Mouse (Mus musculus): ENCODE measurements around the gene Fam161a. TPM values are rescaled to one million over a fixed set of nuclear protein-coding genes. Genes with fewer than 3 reads are reported as not detected.
"Not testable (repeated sequence)": the region's sequence is repeated elsewhere in the genome, so short reads cannot be mapped to it uniquely, and the experiment has no call there.

Gene Fam161a
- polyA plus RNA-seq, 1 experiment = 0.39 TPM

- H3K4me3 ChIP-seq (replicated peaks) = no peak overlapping the region
- H3K36me3 ChIP-seq (replicated peaks; ENCODE audit: low read length) = no peaks in the 10 kb centered on the region
- TF ChIP-seq GATA1 (IDR thresholded peaks at IDR 0.05; ENCODE audit: borderline replicate concordance, low read length) (no peak), FLI1 (IDR thresholded peaks at IDR 0.05; ENCODE audit: low read length) (no peak)
- H3K9me3 ChIP-seq = no peaks in the 10 kb centered on the region; the same call in 1 of the 2 replicates
- H3K27me3 ChIP-seq (replicated peaks) = peaks cover 18% of the 10 kb centered on the region
- peaks cover 7% of the 10 kb centered on the region for H3K4me1 ChIP-seq
Measured at GRCm38 (mm10) chr11:23047252-23047651, 39.9 kb downstream of the Fam161a start.

DNA sequence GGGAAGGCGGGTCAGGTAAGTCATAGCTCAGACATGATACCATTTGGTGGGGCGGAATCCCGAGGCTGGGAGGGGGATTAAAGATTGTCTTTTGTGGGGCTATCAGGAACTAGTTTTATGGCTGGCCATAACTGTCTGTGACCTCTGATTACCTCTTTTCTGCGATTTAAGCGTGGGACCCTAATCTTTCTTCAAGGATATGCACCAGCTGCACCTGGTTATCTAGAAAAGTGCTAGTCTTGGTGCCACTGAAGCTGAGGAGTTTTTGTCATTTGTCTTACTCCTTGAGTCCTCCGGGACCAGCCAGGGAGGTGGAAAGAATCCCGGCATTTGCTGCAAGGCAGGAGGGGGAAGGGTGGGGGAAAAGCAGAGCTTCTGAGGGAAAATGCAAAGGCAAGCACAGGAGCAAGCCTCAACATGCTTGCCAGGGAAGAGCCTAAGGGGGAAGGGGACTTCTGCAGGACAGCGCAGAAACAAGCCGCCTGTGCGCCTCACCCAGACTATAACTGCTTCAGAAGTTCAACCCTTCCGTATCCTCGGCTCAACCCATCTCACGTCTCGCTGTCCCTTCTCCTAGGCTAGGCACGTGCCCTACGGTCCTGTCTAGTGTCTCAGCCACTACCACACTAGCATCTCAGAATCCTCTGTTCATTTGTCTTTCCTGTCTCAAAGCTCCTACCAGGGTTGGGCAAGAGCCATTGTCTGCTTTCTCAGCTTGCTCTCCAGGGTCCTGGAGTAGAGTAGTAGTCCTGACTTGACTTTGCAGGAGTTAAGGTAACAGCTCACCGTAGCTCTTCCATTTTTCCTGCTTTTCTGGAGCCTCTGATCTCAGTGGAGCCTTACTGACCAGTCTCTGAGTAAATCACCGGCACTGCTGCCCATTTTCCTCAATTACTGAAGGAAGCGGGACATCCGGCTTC lies 40.6 kb downstream of the Fam161a start:
- no peaks in the 10 kb centered on the region for H3K36me3 ChIP-seq (replicated peaks; ENCODE audit: low read length)
- no peak for TF ChIP-seq FLI1 (IDR thresholded peaks at IDR 0.05; ENCODE audit: low read length)
- no peak for TF ChIP-seq GATA1 (IDR thresholded peaks at IDR 0.05; ENCODE audit: borderline replicate concordance, low read length)
- H3K9me3 ChIP-seq = no peaks in the 10 kb centered on the region; the same call in 1 of the 2 replicates
- H3K27me3 ChIP-seq (replicated peaks) = peaks cover 19% of the 10 kb centered on the region
- H3K4me3 ChIP-seq (replicated peaks) = peak overlapping the region; percentile 56
- peaks cover 7% of the 10 kb centered on the region for H3K4me1 ChIP-seq

DNA sequence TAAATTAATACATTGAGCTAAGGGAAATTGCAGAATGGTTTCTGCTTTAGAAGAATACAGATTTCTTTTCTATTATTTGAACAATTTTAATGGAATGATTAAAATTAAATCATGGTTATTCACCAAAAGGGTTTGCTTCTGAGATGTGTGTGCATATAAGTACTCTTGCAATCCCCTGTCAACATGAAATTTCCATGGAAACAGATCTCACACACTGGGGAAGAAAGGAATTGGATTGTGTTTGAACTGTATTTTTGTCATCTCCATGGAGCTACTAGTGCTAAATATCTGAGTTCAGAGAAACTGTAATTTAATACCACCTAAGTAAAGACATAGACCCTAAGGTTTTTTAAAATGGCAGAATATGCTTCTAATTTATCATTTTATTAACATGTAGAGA lies 42.3 kb downstream of the Fam161a start:
- no peaks in the 10 kb centered on the region; the same call in 1 of the 2 replicates for H3K9me3 ChIP-seq
- peaks cover 7% of the 10 kb centered on the region for H3K4me1 ChIP-seq
- no peak overlapping the region for H3K4me3 ChIP-seq (replicated peaks)
- no peaks in the 10 kb centered on the region for H3K36me3 ChIP-seq (replicated peaks; ENCODE audit: low read length)
- H3K27me3 ChIP-seq (replicated peaks) = peaks cover 19% of the 10 kb centered on the region
- TF ChIP-seq FLI1 (IDR thresholded peaks at IDR 0.05; ENCODE audit: low read length) (no peak), GATA1 (IDR thresholded peaks at IDR 0.05; ENCODE audit: borderline replicate concordance, low read length) (no peak)

DNA sequence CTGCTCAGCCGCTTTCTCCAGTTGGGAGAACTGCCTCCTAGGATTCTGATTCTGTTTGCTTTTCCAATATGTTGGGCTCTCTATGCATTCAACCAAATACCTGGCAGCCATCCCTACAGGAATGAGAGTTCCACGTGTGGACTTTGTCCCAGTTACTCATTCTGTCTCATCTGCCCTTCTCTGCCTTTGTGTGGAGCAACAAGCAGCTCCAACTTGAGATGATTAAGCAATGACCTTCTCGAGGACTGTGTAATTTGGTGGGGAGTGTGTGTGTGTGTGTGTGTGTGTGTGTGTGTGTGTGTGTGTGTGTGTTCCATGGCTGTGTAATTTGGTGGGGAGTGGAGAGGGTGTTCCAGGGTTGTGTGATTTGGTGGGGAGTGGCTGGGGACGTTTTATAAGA lies 45.0 kb downstream of the Fam161a start:
- TF ChIP-seq FLI1 (IDR thresholded peaks at IDR 0.05; ENCODE audit: low read length) = no peak
- no peak for TF ChIP-seq GATA1 (IDR thresholded peaks at IDR 0.05; ENCODE audit: borderline replicate concordance, low read length)
- peaks cover 19% of the 10 kb centered on the region for H3K27me3 ChIP-seq (replicated peaks)
- H3K36me3 ChIP-seq (replicated peaks; ENCODE audit: low read length) = no peaks in the 10 kb centered on the region
- peaks cover 7% of the 10 kb centered on the region for H3K4me1 ChIP-seq
- H3K9me3 ChIP-seq = no peaks in the 10 kb centered on the region; the same call in 1 of the 2 replicates
- no peak overlapping the region for H3K4me3 ChIP-seq (replicated peaks)

DNA sequence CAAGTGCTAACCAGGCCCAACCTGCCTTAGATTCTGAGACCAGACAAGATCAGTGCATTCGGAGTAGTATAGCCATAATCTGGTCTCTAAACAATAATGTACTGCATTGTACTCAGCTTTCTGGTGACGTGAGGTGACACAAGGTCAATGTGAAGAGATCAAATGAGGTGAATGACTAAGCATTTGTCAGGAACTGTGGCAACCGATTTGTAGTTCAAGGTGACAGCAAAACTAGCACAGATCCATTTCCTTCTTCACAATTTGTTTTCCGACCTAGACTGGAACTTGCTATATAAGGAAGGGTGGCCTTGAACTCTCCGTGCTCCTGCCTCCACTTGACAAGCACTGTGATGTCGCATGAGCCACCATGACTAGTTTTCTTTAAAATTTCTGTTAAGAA lies 55.8 kb downstream of the Fam161a start:
- H3K4me1 ChIP-seq = peaks cover 12% of the 10 kb centered on the region
- peaks cover 8% of the 10 kb centered on the region for H3K27me3 ChIP-seq (replicated peaks)
- no peaks in the 10 kb centered on the region for H3K36me3 ChIP-seq (replicated peaks; ENCODE audit: low read length)
- H3K9me3 ChIP-seq = no peaks in the 10 kb centered on the region
- no peak overlapping the region for H3K4me3 ChIP-seq (replicated peaks)
- TF ChIP-seq FLI1 (IDR thresholded peaks at IDR 0.05; ENCODE audit: low read length) (no peak), GATA1 (IDR thresholded peaks at IDR 0.05; ENCODE audit: borderline replicate concordance, low read length) (no peak)

DNA sequence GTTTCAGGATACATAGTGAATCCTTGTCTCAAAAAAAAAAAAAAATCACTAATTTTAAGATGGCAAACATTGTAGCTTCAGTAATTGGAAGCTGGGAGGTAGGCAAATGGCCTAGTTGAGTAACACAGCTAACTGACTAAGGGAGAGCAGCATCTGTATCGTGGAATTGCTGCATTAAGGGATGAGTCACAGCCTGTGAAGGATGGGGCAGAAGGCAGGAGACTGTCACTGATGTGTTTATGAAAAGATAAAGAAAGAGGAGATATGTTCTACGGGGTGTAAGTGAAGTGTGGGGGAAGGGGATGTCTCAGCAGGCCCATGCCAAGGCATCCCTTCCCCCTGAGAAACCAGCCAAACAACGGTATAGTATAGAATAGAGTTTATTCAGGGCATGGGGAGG lies 56.5 kb downstream of the Fam161a start:
- peaks cover 8% of the 10 kb centered on the region for H3K27me3 ChIP-seq (replicated peaks)
- H3K4me3 ChIP-seq (replicated peaks) = no peak overlapping the region
- no peak for TF ChIP-seq FLI1 (IDR thresholded peaks at IDR 0.05; ENCODE audit: low read length)
- TF ChIP-seq GATA1 (IDR thresholded peaks at IDR 0.05; ENCODE audit: borderline replicate concordance, low read length) = no peak
- H3K9me3 ChIP-seq = no peaks in the 10 kb centered on the region
- H3K36me3 ChIP-seq (replicated peaks; ENCODE audit: low read length) = no peaks in the 10 kb centered on the region
- H3K4me1 ChIP-seq = peaks cover 15% of the 10 kb centered on the region

DNA sequence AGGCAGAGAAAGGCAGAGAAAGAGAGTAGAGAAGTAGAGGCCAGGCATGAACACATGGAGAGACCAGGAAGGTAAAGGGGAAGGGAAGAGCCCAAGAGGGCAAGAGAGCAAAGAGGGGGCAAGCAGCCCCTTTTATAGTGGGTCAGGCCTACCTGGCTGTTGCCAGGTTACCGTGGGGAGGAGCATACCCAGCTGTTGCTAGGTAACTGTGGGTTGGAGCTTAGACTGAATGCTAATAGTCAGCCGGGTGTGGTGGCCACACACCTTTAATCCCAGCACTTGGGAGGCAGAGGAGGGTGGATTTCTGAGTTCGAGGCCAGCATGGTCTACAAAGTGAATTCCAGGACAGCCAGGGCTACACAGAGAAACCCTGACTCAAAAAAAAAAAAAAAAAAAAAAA lies 56.9 kb downstream of the Fam161a start:
- not testable (repeated sequence) for H3K27me3 ChIP-seq (replicated peaks); H3K36me3 ChIP-seq (replicated peaks; ENCODE audit: low read length); H3K4me3 ChIP-seq (replicated peaks); H3K9me3 ChIP-seq
- peaks cover 15% of the 10 kb centered on the region for H3K4me1 ChIP-seq

GRCm38 (mm10) chr11:23065167-23065668 lies 57.9 kb downstream of the Fam161a start:
- H3K36me3 ChIP-seq (replicated peaks; ENCODE audit: low read length) = no peaks in the 10 kb centered on the region
- no peak overlapping the region for H3K4me3 ChIP-seq (replicated peaks)
- peaks cover 6% of the 10 kb centered on the region for H3K27me3 ChIP-seq (replicated peaks)
- peaks cover 15% of the 10 kb centered on the region for H3K4me1 ChIP-seq
- TF ChIP-seq FLI1 (IDR thresholded peaks at IDR 0.05; ENCODE audit: low read length) = no peak
- TF ChIP-seq GATA1 (IDR thresholded peaks at IDR 0.05; ENCODE audit: borderline replicate concordance, low read length) = no peak
- no peaks in the 10 kb centered on the region for H3K9me3 ChIP-seq

DNA sequence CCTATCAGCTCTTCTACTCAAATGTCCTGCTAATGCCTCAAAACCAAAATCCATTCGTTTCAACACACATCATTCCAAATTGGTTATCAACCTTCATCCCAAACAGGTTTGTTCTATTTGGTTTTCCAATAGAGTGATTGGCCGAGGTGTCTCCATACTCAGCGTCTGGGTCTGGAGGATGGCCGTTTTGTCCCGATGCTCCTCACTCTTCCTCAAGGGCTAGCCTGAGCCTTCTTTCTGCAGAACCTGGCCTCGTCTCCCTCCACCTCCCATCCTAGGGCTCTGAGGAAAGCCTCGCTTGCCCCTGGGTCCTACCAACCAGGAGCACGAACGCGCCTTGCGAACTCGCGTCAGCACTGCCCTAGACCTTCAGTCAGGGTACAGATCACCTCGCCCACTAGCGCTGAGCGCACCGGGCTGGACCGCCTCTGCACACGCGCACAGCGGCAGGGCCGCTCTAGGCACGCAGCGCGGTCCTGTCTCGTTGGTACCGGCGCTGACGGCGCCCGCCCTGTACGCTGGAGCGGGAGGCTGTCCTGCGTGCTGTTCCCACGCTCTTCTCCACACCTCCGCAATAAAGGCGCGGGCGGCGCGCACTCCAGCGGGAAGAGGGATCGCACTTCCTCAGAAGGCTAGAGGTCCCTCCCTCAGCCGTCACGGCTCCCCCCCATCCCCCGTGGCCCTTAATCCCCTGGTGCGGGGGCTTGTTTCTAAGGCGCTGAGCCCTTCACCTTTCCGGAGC lies 60.2 kb downstream of the Fam161a start:
- peak overlapping the region; percentile 94 for H3K4me3 ChIP-seq (replicated peaks)
- TF ChIP-seq FLI1 (IDR thresholded peaks at IDR 0.05; ENCODE audit: low read length) (no peak), GATA1 (IDR thresholded peaks at IDR 0.05; ENCODE audit: borderline replicate concordance, low read length) (no peak)

DNA sequence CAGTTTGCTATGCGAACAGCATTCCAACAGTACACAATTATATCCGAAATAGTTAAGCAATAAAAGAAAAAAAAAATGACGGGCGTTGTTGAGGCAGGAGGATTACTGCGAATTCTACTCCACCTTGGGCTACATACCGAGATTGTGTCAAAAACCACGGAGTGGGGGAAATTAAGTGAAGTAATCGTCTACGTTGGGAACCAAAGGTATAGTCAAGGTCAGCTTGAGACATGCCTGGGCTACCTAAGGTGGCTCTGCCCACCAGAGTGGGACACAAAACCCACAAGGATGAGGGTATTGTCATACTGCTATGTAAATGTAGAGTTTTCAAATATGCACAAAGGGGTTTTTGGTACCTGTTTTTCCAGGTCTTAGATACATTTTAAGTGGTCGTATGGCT lies 60.9 kb downstream of the Fam161a start:
- H3K27me3 ChIP-seq (replicated peaks) = peaks cover 3% of the 10 kb centered on the region
- no peaks in the 10 kb centered on the region for H3K9me3 ChIP-seq
- no peaks in the 10 kb centered on the region for H3K36me3 ChIP-seq (replicated peaks; ENCODE audit: low read length)
- peak overlapping the region; percentile 94 for H3K4me3 ChIP-seq (replicated peaks)
- peaks cover 15% of the 10 kb centered on the region for H3K4me1 ChIP-seq
- TF ChIP-seq GATA1 (IDR thresholded peaks at IDR 0.05; ENCODE audit: borderline replicate concordance, low read length) (no peak), FLI1 (IDR thresholded peaks at IDR 0.05; ENCODE audit: low read length) (no peak)

More for the DNA sequence above, 60.2 kb downstream of the Fam161a start:
- H3K9me3 ChIP-seq = no peaks in the 10 kb centered on the region
- no peaks in the 10 kb centered on the region for H3K36me3 ChIP-seq (replicated peaks; ENCODE audit: low read length)
- peaks cover 15% of the 10 kb centered on the region for H3K4me1 ChIP-seq
- peaks cover 3% of the 10 kb centered on the region for H3K27me3 ChIP-seq (replicated peaks)

DNA sequence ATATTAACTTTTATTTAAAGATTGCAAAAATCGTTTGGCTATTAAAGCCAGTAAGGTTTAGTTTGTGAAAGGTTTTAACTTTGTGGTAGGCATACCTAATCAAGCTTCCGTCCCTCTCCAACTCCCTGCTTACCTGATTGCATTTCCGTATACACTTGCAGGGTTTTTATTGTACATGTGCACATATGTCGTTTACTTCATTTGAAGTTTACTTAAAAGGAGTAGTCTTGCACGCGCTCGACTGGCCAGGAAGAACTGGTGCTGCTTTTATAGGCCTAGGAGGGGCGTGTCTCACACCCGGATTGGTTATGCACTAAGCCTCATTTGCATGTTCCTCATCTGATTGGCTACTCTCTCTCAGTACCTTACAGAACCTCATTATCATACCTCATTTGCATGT lies 61.7 kb downstream of the Fam161a start:
- H3K9me3 ChIP-seq; H3K4me3 ChIP-seq (replicated peaks); H3K27me3 ChIP-seq (replicated peaks); H3K36me3 ChIP-seq (replicated peaks; ENCODE audit: low read length): not testable (repeated sequence)
- peaks cover 15% of the 10 kb centered on the region for H3K4me1 ChIP-seq
